Mouse (Mus musculus) stomach, embryonic 16.5 days (tissue): ENCODE measurements around the gene Stk39. TPM values are rescaled to one million over a fixed set of nuclear protein-coding genes. Genes with fewer than 3 reads are reported as not detected.

ENCODE experiments used
- ATAC-seq: fragments of 200-750 bp; cut with Nextera tagmentation; 2 replicates; pipeline ENCODE4 v1.8.0; 2017; ENCODE audit warnings: moderate number of reproducible peaks, moderate TSS enrichment; ENCODE audit not compliant: insufficient read depth, low FRiP score
- H3K27ac ChIP-seq: fragments of 300-500 bp; sonication (generic); 2 replicates; pipeline ENCODE4 v1.5.1; 2014; ENCODE audit warnings: low read length
- H3K27me3 ChIP-seq: fragments of 300-500 bp; sonication (generic); 2 replicates; pipeline ENCODE4 v1.6.1; 2014; ENCODE audit warnings: low read length, control low read depth, mixed read lengths; ENCODE audit not compliant: control insufficient read depth, insufficient read depth
- H3K36me3 ChIP-seq: fragments of 300-500 bp; sonication (generic); 2 replicates; pipeline ENCODE4 v1.6.1; 2014; ENCODE audit warnings: low read length; ENCODE audit not compliant: control insufficient read depth, insufficient read depth
- H3K4me1 ChIP-seq: fragments of 300-500 bp; sonication (generic); 2 replicates; pipeline ENCODE4 v1.6.1; 2014; ENCODE audit warnings: low read length, control low read depth, mixed read lengths; ENCODE audit not compliant: control insufficient read depth, insufficient read depth
- H3K4me2 ChIP-seq: fragments of 300-500 bp; sonication (generic); 2 replicates; pipeline ENCODE4 v1.6.1; 2014; ENCODE audit warnings: low read depth, low read length, mixed read lengths
- H3K4me3 ChIP-seq: fragments of 300-500 bp; sonication (generic); replicated peaks from 2 replicates; pipeline ENCODE4 v1.5.1; 2014; ENCODE audit warnings: mild to moderate bottlenecking, low read length
- H3K9ac ChIP-seq: fragments of 300-500 bp; sonication (generic); 2 replicates; pipeline ENCODE4 v1.6.1; 2014; ENCODE audit warnings: low read length
- H3K9me3 ChIP-seq: fragments of 300-500 bp; sonication (generic); replicated peaks from 2 replicates; pipeline ENCODE4 v1.6.1; 2016; ENCODE audit warnings: low read length, control low read depth; ENCODE audit not compliant: control insufficient read depth
- WGBS: fragments of 180-500 bp; shearing (Covaris S2); extraction: QIAGEN DNeasy Blood & Tissue Kit; methylation state at CpG from one replicate; pipeline ENCODE4 v1.1.7; 2014; 5-methylcytosine and 5-hydroxymethylcytosine counted together
- polyA plus RNA-seq: library from polyadenylated mRNA; unstranded; fragments of >200 nt; fragmentation: Nextera tagmentation; extraction: Ambion mirVana; gene quantifications from 2 replicates; pipeline ENCODE4 v1.2.1, GENCODE M21; 2015

The Stk39 gene
- polyA plus RNA-seq, 1 experiment from 2014 or later: 9.4 TPM

DNA sequence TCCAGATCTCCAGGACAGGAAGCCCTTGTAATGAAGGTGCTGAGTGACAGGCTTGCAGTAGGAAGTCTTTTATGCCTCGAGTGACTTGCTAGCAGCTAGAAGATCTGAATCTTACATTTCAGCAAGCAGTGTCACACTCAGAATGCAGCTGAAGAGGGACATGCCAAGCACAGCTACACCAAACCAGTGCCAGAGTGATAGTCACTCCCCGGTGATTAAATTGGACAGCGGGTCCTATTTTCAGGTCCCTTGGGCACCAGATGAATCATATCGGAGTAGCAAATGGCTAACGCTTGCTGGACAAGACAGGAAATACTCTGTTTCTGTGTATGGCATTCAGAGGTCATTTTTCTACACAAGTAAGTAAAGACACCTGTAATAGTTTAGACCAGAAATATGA lies 207.2 kb downstream of the Stk39 start:
- Histone ChIP-seq H3K4me3 (no peak overlapping the region), H3K4me1 (no peaks in the 10 kb centered on the region), H3K27me3 (no peaks in the 10 kb centered on the region), H3K36me3 (no peaks in the 10 kb centered on the region), H3K9ac (no peak overlapping the region), H3K27ac (no peak overlapping the region), H3K4me2 (no peak overlapping the region), H3K9me3 (no peaks in the 10 kb centered on the region)
- no peak for ATAC-seq
- 75% methylated on average over 5 of the region's 5 CpGs for WGBS

DNA sequence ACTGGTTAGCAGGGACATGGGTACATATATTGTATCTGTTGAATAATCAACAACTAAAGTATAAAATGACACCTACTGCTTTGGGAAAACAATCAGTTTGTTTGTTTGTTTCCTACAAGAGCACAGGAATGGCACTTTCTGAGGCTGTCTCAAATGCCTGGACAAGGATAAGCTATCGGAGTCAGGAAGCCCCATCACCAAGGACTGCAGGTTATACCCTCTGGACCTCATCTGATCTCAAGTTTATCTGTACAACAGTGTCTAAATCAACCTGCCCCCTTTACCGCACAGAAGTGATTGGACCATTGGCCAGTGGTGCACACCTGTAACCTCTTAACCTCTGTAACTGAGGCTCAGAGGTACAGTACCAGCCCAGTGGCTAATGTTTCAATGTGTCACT lies 211.2 kb downstream of the Stk39 start:
- no peak for ATAC-seq
- no peaks in the 10 kb centered on the region for H3K27me3 ChIP-seq
- H3K27ac ChIP-seq: no peak overlapping the region
- 88% methylated on average over 2 of the region's 2 CpGs for WGBS
- no peaks in the 10 kb centered on the region for H3K36me3 ChIP-seq
- no peaks in the 10 kb centered on the region for H3K9me3 ChIP-seq
- no peak overlapping the region for H3K4me3 ChIP-seq
- no peak overlapping the region for H3K9ac ChIP-seq
- H3K4me2 ChIP-seq: no peak overlapping the region
- H3K4me1 ChIP-seq: no peaks in the 10 kb centered on the region

DNA sequence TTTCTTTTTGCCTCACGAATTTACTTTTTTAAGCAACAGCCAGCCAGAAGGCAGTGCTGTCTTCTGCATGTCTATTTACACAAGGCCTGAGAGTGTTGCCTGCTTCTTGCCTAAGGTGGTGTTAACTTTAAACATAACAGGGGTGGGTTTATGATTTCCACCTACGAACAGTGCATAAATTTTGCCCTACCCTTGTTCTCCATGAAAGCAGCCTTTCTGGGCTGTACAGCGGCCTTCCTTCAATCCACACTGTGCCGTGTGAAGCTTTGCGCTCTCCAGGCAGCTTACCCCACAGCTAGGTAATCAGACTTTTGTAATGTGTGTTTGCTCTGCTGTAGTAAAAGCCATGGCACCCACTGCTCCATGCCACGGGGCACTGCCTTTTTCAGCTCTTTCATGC lies 214.5 kb downstream of the Stk39 start:
- ATAC-seq: no peak
- Histone ChIP-seq H3K9ac (no peak overlapping the region), H3K27me3 (no peaks in the 10 kb centered on the region), H3K4me2 (no peak overlapping the region), H3K9me3 (no peaks in the 10 kb centered on the region), H3K36me3 (no peaks in the 10 kb centered on the region), H3K4me1 (peaks cover 3% of the 10 kb centered on the region; the same call in 1 of the 2 replicates), H3K4me3 (no peak overlapping the region), H3K27ac (no peak overlapping the region)
- WGBS: 51% methylated on average over 6 of the region's 6 CpGs

DNA sequence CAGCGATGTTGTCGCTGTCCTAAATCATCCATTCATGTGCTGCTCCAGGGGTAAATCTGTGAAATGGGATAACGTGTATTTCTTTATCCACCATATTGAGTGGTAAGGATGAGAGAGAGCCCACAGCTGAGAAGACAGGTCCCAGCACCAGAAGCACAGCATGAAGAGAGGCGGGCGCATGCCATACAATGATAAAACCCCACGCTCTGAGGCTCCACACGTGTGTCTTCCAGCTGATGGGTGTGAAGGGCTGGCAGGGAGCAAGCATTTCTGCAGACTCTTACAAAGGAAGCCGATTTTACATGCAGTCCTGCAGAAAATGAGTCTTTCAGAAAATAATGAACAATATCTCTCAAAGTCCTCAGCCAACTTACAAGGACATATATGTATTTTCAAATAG lies 215.6 kb downstream of the Stk39 start:
- Histone ChIP-seq H3K36me3 (no peaks in the 10 kb centered on the region), H3K4me2 (no peak overlapping the region), H3K27me3 (no peaks in the 10 kb centered on the region), H3K27ac (no peak overlapping the region), H3K4me1 (peaks cover 3% of the 10 kb centered on the region; the same call in 1 of the 2 replicates), H3K9ac (no peak overlapping the region), H3K9me3 (no peaks in the 10 kb centered on the region), H3K4me3 (no peak overlapping the region)
- ATAC-seq: no peak
- WGBS: 90% methylated on average over 8 of the region's 8 CpGs

DNA sequence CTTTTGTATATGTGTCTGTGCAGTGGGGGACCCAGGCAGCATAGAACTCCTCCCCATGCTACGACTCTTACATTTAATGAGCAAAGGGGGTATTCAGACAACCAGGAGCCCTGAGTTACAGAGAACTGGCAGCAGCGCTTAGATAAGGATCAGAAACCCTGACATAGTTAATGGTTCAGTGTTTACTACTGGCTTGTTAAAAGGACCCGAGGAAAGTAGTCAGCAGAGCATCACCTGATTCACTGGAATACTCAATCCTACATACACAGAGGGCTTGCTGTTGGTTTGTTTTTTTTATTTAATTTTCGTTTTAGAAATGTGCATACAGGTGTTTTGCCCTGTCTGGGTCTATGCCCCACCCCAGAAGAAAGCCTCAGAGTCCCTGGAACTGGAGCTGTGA lies 217.3 kb downstream of the Stk39 start:
- no peaks in the 10 kb centered on the region for H3K9me3 ChIP-seq
- no peak overlapping the region for H3K4me2 ChIP-seq
- H3K27me3 ChIP-seq: no peaks in the 10 kb centered on the region
- peaks cover 3% of the 10 kb centered on the region; the same call in 1 of the 2 replicates for H3K4me1 ChIP-seq
- ATAC-seq: no peak
- H3K4me3 ChIP-seq: no peak overlapping the region
- no peak overlapping the region for H3K27ac ChIP-seq
- 0 out of 2 replicates have a peak, but pooled peaks cover 5% of the 10 kb centered on the region for H3K36me3 ChIP-seq
- WGBS: 51% methylated on average over 4 of the region's 4 CpGs
- H3K9ac ChIP-seq: no peak overlapping the region

DNA sequence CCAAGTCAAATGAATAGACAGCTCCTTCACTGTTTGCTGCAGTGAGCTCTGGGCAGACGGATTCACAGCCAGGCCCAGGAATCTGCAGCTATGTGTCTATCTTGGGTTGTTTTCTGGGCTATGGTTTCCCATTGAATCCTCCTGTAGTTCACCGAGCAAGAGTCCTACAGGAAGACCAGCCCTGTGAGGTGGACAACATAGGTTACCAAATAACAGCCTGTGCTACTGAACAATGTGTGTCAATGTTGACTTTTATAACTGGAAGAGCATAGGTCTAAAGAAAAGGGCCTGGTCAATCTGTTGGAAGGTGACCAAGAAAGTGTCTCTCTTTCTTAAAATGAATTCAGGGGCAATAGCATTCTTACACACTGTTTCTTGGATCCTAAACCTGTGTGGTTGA lies 218.8 kb downstream of the Stk39 start:
- Histone ChIP-seq H3K4me3 (no peak overlapping the region), H3K4me2 (no peak overlapping the region), H3K27ac (no peak overlapping the region), H3K27me3 (no peaks in the 10 kb centered on the region), H3K9ac (no peak overlapping the region), H3K36me3 (0 out of 2 replicates have a peak, but pooled peaks cover 5% of the 10 kb centered on the region), H3K9me3 (no peaks in the 10 kb centered on the region), H3K4me1 (peaks cover 3% of the 10 kb centered on the region; the same call in 1 of the 2 replicates)
- 77% methylated on average over 2 of the region's 2 CpGs for WGBS
- ATAC-seq: no peak

DNA sequence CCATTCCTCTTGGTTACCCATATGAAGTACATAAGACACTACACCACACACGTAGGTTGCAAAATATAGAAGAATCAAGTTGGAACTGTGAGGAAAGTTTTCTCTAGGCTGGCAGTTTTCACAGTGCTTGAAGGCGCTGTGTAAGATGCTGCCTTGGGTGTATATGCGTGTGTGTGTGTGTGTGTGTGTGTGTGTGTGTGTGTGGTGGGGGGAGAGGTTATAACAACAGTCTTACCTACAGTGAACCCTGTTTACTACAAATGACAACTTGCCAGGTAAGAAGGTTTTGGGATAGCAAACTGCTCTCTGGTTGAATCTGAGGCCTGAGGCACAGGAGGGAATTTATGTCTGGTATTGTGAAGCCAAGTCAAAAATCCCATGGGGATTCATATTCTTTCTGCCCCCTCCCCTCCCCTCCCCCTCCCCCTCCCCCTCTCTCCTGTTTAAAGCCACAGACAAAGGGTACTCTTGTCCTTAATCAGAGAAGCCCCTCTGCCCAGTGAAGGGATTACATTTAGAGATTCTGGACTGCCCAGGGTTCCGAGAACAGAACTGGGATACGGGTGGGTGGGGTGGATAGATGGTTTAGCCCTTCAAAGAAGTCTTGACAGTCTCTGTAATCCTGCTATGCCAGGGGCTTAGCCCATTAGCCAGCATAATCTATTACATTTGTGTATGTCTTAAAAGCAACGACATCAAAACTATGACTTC lies 219.9 kb downstream of the Stk39 start:
- H3K9ac ChIP-seq: no peak overlapping the region
- no peak overlapping the region for H3K4me2 ChIP-seq
- H3K27me3 ChIP-seq: no peaks in the 10 kb centered on the region
- no peak overlapping the region for H3K27ac ChIP-seq
- peaks cover 3% of the 10 kb centered on the region; the same call in 1 of the 2 replicates for H3K4me1 ChIP-seq
- H3K4me3 ChIP-seq: no peak overlapping the region
- no peak for ATAC-seq
- 0 out of 2 replicates have a peak, but pooled peaks cover 5% of the 10 kb centered on the region for H3K36me3 ChIP-seq
- 88% methylated on average over 6 of the region's 6 CpGs for WGBS
- no peaks in the 10 kb centered on the region for H3K9me3 ChIP-seq

DNA sequence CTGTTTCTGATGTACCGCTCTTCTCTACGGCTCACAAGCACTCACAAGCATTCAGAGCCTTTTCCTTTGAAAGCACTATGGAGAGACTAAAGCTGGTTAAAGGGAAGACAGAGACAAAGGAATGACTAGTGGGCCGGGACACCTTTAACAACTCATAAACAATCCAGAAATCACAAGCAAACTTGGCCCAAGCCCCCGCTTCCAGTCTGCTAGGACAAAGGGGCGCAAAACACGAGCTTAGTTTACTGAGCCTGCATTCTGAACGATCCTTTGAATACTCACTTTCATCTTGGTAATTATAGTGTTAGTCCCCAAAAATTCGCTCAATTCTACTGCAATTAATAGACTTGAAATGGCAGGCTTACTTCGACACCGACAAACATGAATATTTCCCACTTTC lies 221.2 kb downstream of the Stk39 start:
- H3K9me3 ChIP-seq: no peaks in the 10 kb centered on the region
- no peak overlapping the region for H3K9ac ChIP-seq
- 89% methylated on average over 10 of the region's 10 CpGs for WGBS
- peaks cover 3% of the 10 kb centered on the region; the same call in 1 of the 2 replicates for H3K4me1 ChIP-seq
- no peak for ATAC-seq
- H3K27me3 ChIP-seq: no peaks in the 10 kb centered on the region
- 0 out of 2 replicates have a peak, but pooled peaks cover 5% of the 10 kb centered on the region for H3K36me3 ChIP-seq
- no peak overlapping the region for H3K27ac ChIP-seq
- H3K4me3 ChIP-seq: no peak overlapping the region
- no peak overlapping the region for H3K4me2 ChIP-seq

DNA sequence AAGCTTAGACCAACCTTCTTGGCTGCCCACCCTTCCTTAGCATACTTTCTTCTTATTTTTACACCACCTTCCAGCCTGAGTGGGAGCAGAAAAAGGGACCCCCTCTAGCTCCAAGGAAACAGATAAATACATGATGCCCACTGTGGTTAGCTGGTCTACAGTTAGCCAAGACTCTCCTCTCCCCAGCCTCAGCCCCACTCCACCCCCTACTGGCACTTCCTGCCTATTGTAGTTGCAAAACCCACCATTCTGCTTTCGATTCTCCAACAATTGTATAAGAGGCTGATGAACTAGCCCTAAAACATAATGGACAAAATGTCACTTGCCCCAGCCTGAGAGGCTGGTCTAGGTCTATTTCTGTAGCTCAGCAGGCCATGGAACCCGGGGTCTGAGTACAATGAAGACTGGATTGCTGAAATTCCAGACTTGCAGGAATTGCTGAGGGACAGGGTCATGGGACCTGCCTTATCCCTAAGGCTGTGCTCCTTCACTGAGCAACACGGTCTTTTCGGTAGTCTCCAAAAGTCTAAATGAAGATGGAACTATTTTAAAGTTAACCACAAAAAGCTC lies 222.1 kb downstream of the Stk39 start:
- WGBS: 76% methylated on average over 4 of the region's 4 CpGs
- Histone ChIP-seq H3K9me3 (no peaks in the 10 kb centered on the region), H3K4me1 (no peaks in the 10 kb centered on the region), H3K27me3 (no peaks in the 10 kb centered on the region), H3K36me3 (0 out of 2 replicates have a peak, but pooled peaks cover 5% of the 10 kb centered on the region), H3K9ac (no peak overlapping the region), H3K4me3 (no peak overlapping the region), H3K4me2 (no peak overlapping the region), H3K27ac (no peak overlapping the region)
- no peak for ATAC-seq
